ENCODE assay signal across 11 mouse cellular contexts in the genomic region with DNA sequence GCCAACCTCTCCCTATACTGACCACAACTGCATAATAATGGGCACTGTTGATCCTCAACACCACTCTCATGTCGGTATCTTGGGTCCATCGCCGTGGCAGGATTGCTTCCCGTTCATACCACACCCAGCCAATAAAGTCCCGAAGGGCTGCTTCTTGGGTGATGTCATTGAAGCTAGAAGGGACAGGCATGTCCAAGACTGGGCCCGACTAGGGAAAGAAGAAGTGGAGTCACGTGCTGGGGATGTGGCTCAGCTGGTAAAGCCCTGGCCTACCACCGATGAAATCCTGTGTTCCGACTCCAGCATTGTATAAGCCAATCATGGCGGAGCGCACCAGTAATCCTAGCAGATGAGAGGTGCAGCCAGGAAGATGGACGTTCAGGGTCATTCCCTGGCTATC. TPM values are rescaled to one million over a fixed set of nuclear protein-coding genes. Genes with fewer than 3 reads are reported as not detected.
DNase-seq lines count a peak whose midpoint lies in the region; ATAC-seq and TF ChIP-seq lines count a peak whose summit lies in the region.
"Had no signal": no experiment of that assay in that cellular context is flagged by ENCODE, and none has a peak within 500 bp of the region (broad histone marks: within the 10 kb centered on the region; RNA-seq: fewer than 3 reads in every experiment).

No protein-coding gene starts in this region.

- peaks cover 8% of the 10 kb centered on the region for H3K9me3 ChIP-seq in kidney, embryonic 15.5 days (replicated peaks)
- 0 out of 2 replicates have a peak, but pooled peaks cover 5% of the 10 kb centered on the region for H3K9me3 ChIP-seq in intestine, postnatal 0 days (ENCODE audit: control insufficient read depth)

- WGBS in kidney, adult 2 months, result 89% methylated on average over 12 of the region's 12 CpGs
- WGBS in kidney, embryonic 15.5 days, result 91% methylated on average over 12 of the region's 12 CpGs
- 49% methylated on average over 12 of the region's 12 CpGs for WGBS in intestine, postnatal 0 days

- no peaks in the 10 kb centered on the region for H3K27me3 ChIP-seq in kidney, adult 2 months (replicated peaks; ENCODE audit: control insufficient read depth, insufficient read depth, low read length)
- no peaks in the 10 kb centered on the region for H3K27me3 ChIP-seq in kidney, embryonic 15.5 days
- H3K27me3 ChIP-seq in intestine, postnatal 0 days (replicated peaks; ENCODE audit: control insufficient read depth, insufficient read depth, low read length), result no peaks in the 10 kb centered on the region
- H3K27me3 ChIP-seq: hindbrain, embryonic 12.5 days had no signal

- TF ChIP-seq POLR2A in kidney, adult 2 months (IDR thresholded peaks at IDR 0.05; ENCODE audit: low read depth, low read length), result no peak
- TF ChIP-seq POLR2A in bone marrow macrophage, adult 2 months (IDR thresholded peaks at IDR 0.05; ENCODE audit: borderline replicate concordance, low read depth, low read length), result no peak

- H3K4me2 ChIP-seq in kidney, embryonic 15.5 days, result no peak overlapping the region
- H3K4me2 ChIP-seq in intestine, postnatal 0 days (replicated peaks; ENCODE audit: low read depth), result peak overlapping the region; percentile 83
- H3K4me2 ChIP-seq: hindbrain, embryonic 12.5 days had no signal

- ATAC-seq in kidney, embryonic 15.5 days (replicated peaks; ENCODE audit: low FRiP score), result no peak
- peak; percentile 70 for ATAC-seq in intestine, postnatal 0 days
- ATAC-seq in megakaryocyte, adult 5-6 weeks (ENCODE audit: poor library complexity, severe bottlenecking), result peak; percentile 38
- ATAC-seq: forebrain, postnatal 0 days had no signal

- H3K9ac ChIP-seq in kidney, embryonic 15.5 days, result no peak overlapping the region
- no peak overlapping the region for H3K9ac ChIP-seq in intestine, postnatal 0 days (ENCODE audit: low read depth, low read length)
- H3K9ac ChIP-seq: forebrain, postnatal 0 days; hindbrain, embryonic 12.5 days had no signal

- no peak overlapping the region for H3K27ac ChIP-seq in kidney, adult 2 months (ENCODE audit: insufficient read depth, low read depth, low read length)
- no peak overlapping the region for H3K27ac ChIP-seq in kidney, embryonic 15.5 days
- H3K27ac ChIP-seq in bone marrow macrophage, adult 2 months (ENCODE audit: insufficient read depth, low read depth, low read length), result peak overlapping the region; percentile 85
- H3K27ac ChIP-seq in intestine, postnatal 0 days (ENCODE audit: low read depth, low read length), result peak overlapping the region; percentile 96
- H3K27ac ChIP-seq: hindbrain, embryonic 12.5 days had no signal

- no peak for TF ChIP-seq CTCF in kidney, adult 2 months (conservative IDR thresholded peaks at IDR 0.05; ENCODE audit: insufficient read depth, insufficient read length, low read depth, low read length)
- TF ChIP-seq CTCF in bone marrow macrophage, adult 2 months (IDR thresholded peaks at IDR 0.05; ENCODE audit: low read depth, low read length), result no peak
- TF ChIP-seq CTCF in intestine, postnatal 0 days (IDR thresholded peaks at IDR 0.05; ENCODE audit: low read depth), result no peak

- H3K36me3 ChIP-seq in kidney, adult 2 months (ENCODE audit: control insufficient read depth, insufficient read depth, low read length), result no peaks in the 10 kb centered on the region
- H3K36me3 ChIP-seq in kidney, embryonic 15.5 days, result peaks cover 18% of the 10 kb centered on the region
- peaks cover 45% of the 10 kb centered on the region for H3K36me3 ChIP-seq in intestine, postnatal 0 days (ENCODE audit: control insufficient read depth, insufficient read depth)

- 0 out of 2 replicates have a peak, but pooled peaks cover 4% of the 10 kb centered on the region for H3K4me1 ChIP-seq in kidney, adult 2 months (ENCODE audit: control insufficient read depth, insufficient read depth, low read length)
- peaks cover 17% of the 10 kb centered on the region for H3K4me1 ChIP-seq in kidney, embryonic 15.5 days
- peaks cover 31% of the 10 kb centered on the region for H3K4me1 ChIP-seq in bone marrow macrophage, adult 2 months (ENCODE audit: control insufficient read depth, insufficient read depth, low read length)
- 0 out of 2 replicates have a peak, but pooled peaks cover 4% of the 10 kb centered on the region for H3K4me1 ChIP-seq in intestine, postnatal 0 days (replicated peaks; ENCODE audit: control insufficient read depth, insufficient read depth, low read length)

- DNase-seq in kidney, adult 2 months, result peak; percentile 24
- no peak for DNase-seq in embryo, embryonic 10 days (ENCODE audit: low spot score)
- no peak for DNase-seq in layer of hippocampus, adult 18-20 months (ENCODE audit: low spot score in 2 of 2)
- no peak for DNase-seq in gastrocnemius, postnatal 10 days
- DNase-seq: forebrain, postnatal 0 days had no signal

- no peak overlapping the region for H3K4me3 ChIP-seq in kidney, adult 2 months (ENCODE audit: insufficient read depth, low read depth, low read length)
- no peak overlapping the region for H3K4me3 ChIP-seq in kidney, embryonic 15.5 days (replicated peaks)
- peak overlapping the region; percentile 73 for H3K4me3 ChIP-seq in bone marrow macrophage, adult 2 months (ENCODE audit: insufficient read depth, low read length)
- H3K4me3 ChIP-seq in intestine, postnatal 0 days (ENCODE audit: low read depth, low read length), result no peak overlapping the region
- H3K4me3 ChIP-seq: hindbrain, embryonic 12.5 days; myocyte had no signal

RNA-seq across cellular contexts. Expression of a gene that starts 2.1 kb away (rescaled TPM):
- polyA plus RNA-seq in kidney, adult 2 months (2012; rRNA removed), result 26.0 and 26.5 TPM in 2 replicates
- 53.7 and 55.2 TPM in 2 replicates for polyA plus RNA-seq in kidney, embryonic 15.5 days (2015; fragmentation: Nextera tagmentation; extraction: Ambion mirVana)
- polyA plus RNA-seq in bone marrow macrophage, adult 2 months (2012; ENCODE audit: insufficient read depth, insufficient read length, missing spikeins), result 340 and 349 TPM in 2 replicates
- 260 and 264 TPM in 2 replicates for polyA plus RNA-seq in intestine, postnatal 0 days (2015; fragmentation: Nextera tagmentation; extraction: Ambion mirVana)
- total RNA-seq in megakaryocyte, adult 5-6 weeks (2015), result 101 and 111 TPM in 2 replicates
- total RNA-seq in megakaryocyte, adult 5-6 weeks (2017), result 63.9 and 70.8 TPM in 2 replicates
- 10 to 100 TPM in 1 of 2 experiments, 1 to 10 TPM in 1; 9.6 to 13.0 TPM for total RNA-seq in layer of hippocampus, adult 18-20 months (2021)
- total RNA-seq in gastrocnemius, postnatal 10 days (2021), result 10 to 100 TPM; 16.5 to 23.5 TPM

RNA-seq across cellular contexts. Expression of a gene that starts 28.3 kb away (rescaled TPM):
- polyA plus RNA-seq in kidney, adult 2 months (2012; rRNA removed), result 440 and 469 TPM in 2 replicates
- polyA plus RNA-seq in kidney, embryonic 15.5 days (2015; fragmentation: Nextera tagmentation; extraction: Ambion mirVana), result 49.9 and 50.6 TPM in 2 replicates
- 72.7 and 80.7 TPM in 2 replicates for polyA plus RNA-seq in bone marrow macrophage, adult 2 months (2012; ENCODE audit: insufficient read depth, insufficient read length, missing spikeins)
- polyA plus RNA-seq in intestine, postnatal 0 days (2015; fragmentation: Nextera tagmentation; extraction: Ambion mirVana), result 148 and 182 TPM in 2 replicates
- 20.2 and 29.5 TPM in 2 replicates for total RNA-seq in megakaryocyte, adult 5-6 weeks (2015)
- 21.3 and 25.7 TPM in 2 replicates for total RNA-seq in megakaryocyte, adult 5-6 weeks (2017)
- total RNA-seq in layer of hippocampus, adult 18-20 months (2021), result 10 to 100 TPM; 22.6 to 25.4 TPM
- 10 to 100 TPM; 10.2 to 10.3 TPM for total RNA-seq in gastrocnemius, postnatal 10 days (2021)

RNA-seq across cellular contexts. Expression of a gene that starts 28.4 kb away (rescaled TPM):
- polyA plus RNA-seq in kidney, adult 2 months (2012; rRNA removed), result 14.4 and 19.3 TPM in 2 replicates
- polyA plus RNA-seq in kidney, embryonic 15.5 days (2015; fragmentation: Nextera tagmentation; extraction: Ambion mirVana), result 39.0 and 40.6 TPM in 2 replicates
- polyA plus RNA-seq in bone marrow macrophage, adult 2 months (2012; ENCODE audit: insufficient read depth, insufficient read length, missing spikeins), result 30.1 and 31.5 TPM in 2 replicates
- 39.5 and 41.6 TPM in 2 replicates for polyA plus RNA-seq in intestine, postnatal 0 days (2015; fragmentation: Nextera tagmentation; extraction: Ambion mirVana)
- 49.4 and 54.0 TPM in 2 replicates for total RNA-seq in megakaryocyte, adult 5-6 weeks (2015)
- total RNA-seq in megakaryocyte, adult 5-6 weeks (2017), result 48.3 and 53.8 TPM in 2 replicates
- 10 to 100 TPM; 37.0 to 39.3 TPM for total RNA-seq in layer of hippocampus, adult 18-20 months (2021)
- 10 to 100 TPM; 14.5 to 16.5 TPM for total RNA-seq in gastrocnemius, postnatal 10 days (2021)

RNA-seq across cellular contexts. Expression of a gene that starts 59.0 kb away (rescaled TPM):
- 14.8 and 19.3 TPM in 2 replicates for polyA plus RNA-seq in kidney, adult 2 months (2012; rRNA removed)
- polyA plus RNA-seq in kidney, embryonic 15.5 days (2015; fragmentation: Nextera tagmentation; extraction: Ambion mirVana), result 26.3 and 30.2 TPM in 2 replicates
- 16.5 and 17.7 TPM in 2 replicates for polyA plus RNA-seq in bone marrow macrophage, adult 2 months (2012; ENCODE audit: insufficient read depth, insufficient read length, missing spikeins)
- 84.7 and 92.1 TPM in 2 replicates for polyA plus RNA-seq in intestine, postnatal 0 days (2015; fragmentation: Nextera tagmentation; extraction: Ambion mirVana)
- 34.7 and 39.4 TPM in 2 replicates for total RNA-seq in megakaryocyte, adult 5-6 weeks (2015)
- 17.9 and 18.6 TPM in 2 replicates for total RNA-seq in megakaryocyte, adult 5-6 weeks (2017)
- 10 to 100 TPM; 43.5 to 44.2 TPM for total RNA-seq in layer of hippocampus, adult 18-20 months (2021)
- total RNA-seq in gastrocnemius, postnatal 10 days (2021), result 10 to 100 TPM; 17.6 to 18.5 TPM

Comparison
In these comparisons a context has a peak if more than half of its experiments do, and no peak if none do; other contexts are left out.
1. H3K27ac ChIP-seq: peak in bone marrow macrophage, adult 2 months (single experiment) and intestine, postnatal 0 days (single experiment); none in kidney, adult 2 months (single experiment) and kidney, embryonic 15.5 days (single experiment).